Mouse (Mus musculus) gastrocnemius, postnatal 25 days (tissue): ENCODE data around the gene Tapbpl. TPM values are rescaled to one million over a fixed set of nuclear protein-coding genes. Genes with fewer than 3 reads are reported as not detected.
A peak's percentile ranks its signal among the peaks of the same experiment; 100 is the strongest.
"Not testable (repeated sequence)": the region's sequence is repeated elsewhere in the genome, so short reads cannot be mapped to it uniquely, and the experiment has no call there.

Source experiments
- DNase-seq: peaks from one replicate; pipeline ENCODE4 v3.0.0; 2022
- long read RNA-seq, 2 experiments: library from polyadenylated mRNA; stranded (forward); transcript quantifications; one replicate each; pipeline ENCODE4 v2.0.0; 2021
- total RNA-seq, 2 experiments: library from RNA; stranded (reverse); gene quantifications; 1 replicate in 1 of 2; 2 replicates in 1 of 2; pipeline ENCODE4 v1.2.3; 2021

Tapbpl gene
- 1 to 10 TPM; 1.4 to 2.6 TPM for total RNA-seq
- long read RNA-seq, experiment 1, partial matches to known transcripts, result 0 of 9 reads
- long read RNA-seq, experiment 1, other reads (novel, unspliced or antisense), result 6 of 9 reads
- long read RNA-seq, experiment 2, partial matches to known transcripts, result 0 of 6 reads
- long read RNA-seq, experiment 2, other reads (novel, unspliced or antisense), result 5 of 6 reads

GRCm38 (mm10) chr6:125231117-125232044 is at the start of gene Tapbpl:
Gene Tapbpl (minus strand): TSS chr6:125231860.
- no peak for DNase-seq

- DNase-seq, result no peak
Observed at GRCm38 (mm10) chr6:125279729-125280128, 48.1 kb upstream of the Tapbpl start.

GRCm38 (mm10) chr6:125274841-125275563 is 43.3 kb upstream of the Tapbpl start:
- DNase-seq, result no peak

- no peak for DNase-seq
Observed at GRCm38 (mm10) chr6:125272228-125272785, 40.6 kb upstream of the Tapbpl start.

- DNase-seq, result peak; percentile 89
Observed at GRCm38 (mm10) chr6:125271455-125272227, 40.0 kb upstream of the Tapbpl start.

GRCm38 (mm10) chr6:125268799-125269198 is 37.1 kb upstream of the Tapbpl start:
- DNase-seq, result no peak

- no peak for DNase-seq
Observed at GRCm38 (mm10) chr6:125267469-125267868, 35.8 kb upstream of the Tapbpl start.

- DNase-seq, result not testable (repeated sequence)
Observed at GRCm38 (mm10) chr6:125266600-125266999, 34.9 kb upstream of the Tapbpl start.

GRCm38 (mm10) chr6:125266091-125266490 is 34.4 kb upstream of the Tapbpl start:
- no peak for DNase-seq

GRCm38 (mm10) chr6:125265239-125265638 is 33.6 kb upstream of the Tapbpl start:
- DNase-seq, result no peak

GRCm38 (mm10) chr6:125264219-125264618 is 32.6 kb upstream of the Tapbpl start:
- DNase-seq, result no peak

- DNase-seq, result no peak
Observed at GRCm38 (mm10) chr6:125260006-125260555, 28.4 kb upstream of the Tapbpl start.

GRCm38 (mm10) chr6:125256222-125256966 is 24.7 kb upstream of the Tapbpl start:
- DNase-seq, result peak; percentile 28

GRCm38 (mm10) chr6:125255516-125256044 is 23.9 kb upstream of the Tapbpl start:
- DNase-seq, result no peak

GRCm38 (mm10) chr6:125253863-125254715 is 22.4 kb upstream of the Tapbpl start:
- no peak for DNase-seq

GRCm38 (mm10) chr6:125252711-125253110 is 21.1 kb upstream of the Tapbpl start:
- no peak for DNase-seq

- no peak for DNase-seq
Observed at GRCm38 (mm10) chr6:125252285-125252684, 20.6 kb upstream of the Tapbpl start.

- no peak for DNase-seq
Observed at GRCm38 (mm10) chr6:125244551-125244950, 12.9 kb upstream of the Tapbpl start.

GRCm38 (mm10) chr6:125241566-125241965 is 9.9 kb upstream of the Tapbpl start:
- DNase-seq, result no peak
